Mouse (Mus musculus) brain, adult 10 weeks (tissue): Measurements from ENCODE around the gene Dusp6. TPM values are rescaled to one million over a fixed set of nuclear protein-coding genes. Genes with fewer than 3 reads are reported as not detected.

ENCODE experiments used
- polyA plus RNA-seq: library from polyadenylated mRNA; stranded (reverse); fragments of 350-450 nt; fragmentation: Illumina TruSeq; extraction: RNeasy Lipid Tissue Mini Kit (QIAGEN cat#74804); gene quantifications from one replicate; pipeline ENCODE4 v1.2.3, GENCODE M21; 2015; ENCODE audit warnings: low read depth, low replicate concordance

Gene Dusp6
- polyA plus RNA-seq = 92.1 TPM

GRCm38 (mm10) chr10:99262867-99263379 is at the start of gene Dusp6:
Dusp6 (plus strand) TSS chr10:99263231.

Other genes starting within 250 kb of the Dusp6 start
- gene Poc1b, start 156.2 kb upstream of the Dusp6 start, polyA plus RNA-seq = 4.6 TPM
- 1.7 TPM for gene Galnt4, start 155.1 kb upstream of the Dusp6 start, polyA plus RNA-seq
- not detected for gene Phxr2, start 136.9 kb upstream of the Dusp6 start, polyA plus RNA-seq